Comparison of ENCODE assay signal across 21 mouse cellular contexts in genomic region chr1:25167120-25167519, GRCm38 (mm10).
A peak's percentile ranks its signal among the peaks of the same experiment; 100 is the strongest.
DNase-seq lines count a peak whose midpoint lies in the region; ATAC-seq and TF ChIP-seq lines count a peak whose summit lies in the region.
"Had no signal": no experiment of that assay in that cellular context is flagged by ENCODE, and none has a peak within 500 bp of the region (broad histone marks: within the 10 kb centered on the region; RNA-seq: fewer than 3 reads in every experiment).

No protein-coding gene starts in this region.

- ATAC-seq in cerebellum, adult (ENCODE audit: insufficient number of reproducible peaks, low FRiP score, low TSS enrichment) = peak; percentile 9; the same call in 1 of the 2 replicates
- ATAC-seq in forebrain, postnatal 0 days = no peak
- ATAC-seq: activated CD4-positive, CD25-positive, alpha-beta regulatory T cell, adult 4 months; intestine, embryonic 15.5 days had no signal

- H3K4me3 ChIP-seq in forebrain, postnatal 0 days (ENCODE audit: low read depth, low read length) = no peak overlapping the region
- no peak overlapping the region for H3K4me3 ChIP-seq in forebrain, embryonic 10.5 days
- no peak overlapping the region for H3K4me3 ChIP-seq in left cerebral cortex, adult 2 months
- H3K4me3 ChIP-seq: heart, embryonic 12.5 days; heart, embryonic 15.5 days; hindbrain, embryonic 10.5 days; hindbrain, embryonic 13.5 days; intestine, embryonic 15.5 days had no signal

- no peak overlapping the region for H3K4me2 ChIP-seq in forebrain, postnatal 0 days (ENCODE audit: low read depth)
- H3K4me2 ChIP-seq: heart, embryonic 12.5 days; heart, embryonic 15.5 days; intestine, embryonic 15.5 days had no signal

- no peak overlapping the region; the same call in 1 of the 2 replicates for H3K9ac ChIP-seq in forebrain, postnatal 0 days
- H3K9ac ChIP-seq: heart, embryonic 12.5 days; heart, embryonic 15.5 days; hindbrain, embryonic 13.5 days; intestine, embryonic 15.5 days had no signal

- 86% methylated on average over 5 of the region's 5 CpGs for WGBS in forebrain, postnatal 0 days
- WGBS in forebrain, embryonic 10.5 days = 93% methylated on average over 5 of the region's 5 CpGs

- no peaks in the 10 kb centered on the region for H3K36me3 ChIP-seq in forebrain, postnatal 0 days (ENCODE audit: insufficient read depth)
- H3K36me3 ChIP-seq in forebrain, embryonic 10.5 days (replicated peaks) = no peaks in the 10 kb centered on the region
- H3K36me3 ChIP-seq: heart, embryonic 12.5 days; heart, embryonic 15.5 days; hindbrain, embryonic 10.5 days; hindbrain, embryonic 13.5 days; intestine, embryonic 15.5 days had no signal

- TF ChIP-seq CTCF in forebrain, postnatal 0 days (IDR thresholded peaks at IDR 0.05; ENCODE audit: low read depth) = no peak
- TF ChIP-seq CTCF in left cerebral cortex, adult 2 months (IDR thresholded peaks at IDR 0.05) = no peak

- no peaks in the 10 kb centered on the region for H3K9me3 ChIP-seq in forebrain, postnatal 0 days (ENCODE audit: low read length)
- H3K9me3 ChIP-seq in forebrain, embryonic 10.5 days = no peaks in the 10 kb centered on the region
- H3K9me3 ChIP-seq: heart, embryonic 12.5 days; heart, embryonic 15.5 days; hindbrain, embryonic 10.5 days; hindbrain, embryonic 13.5 days; intestine, embryonic 15.5 days had no signal

- peak overlapping the region; percentile 86 for H3K27ac ChIP-seq in forebrain, postnatal 0 days (ENCODE audit: low read depth, low read length)
- H3K27ac ChIP-seq in forebrain, embryonic 10.5 days = no peak overlapping the region
- peak overlapping the region; percentile 85 for H3K27ac ChIP-seq in left cerebral cortex, adult 2 months
- H3K27ac ChIP-seq: heart, embryonic 15.5 days; hindbrain, embryonic 10.5 days; intestine, embryonic 15.5 days had no signal

- peaks cover 15% of the 10 kb centered on the region for H3K4me1 ChIP-seq in forebrain, postnatal 0 days (ENCODE audit: insufficient read depth)
- no peaks in the 10 kb centered on the region for H3K4me1 ChIP-seq in forebrain, embryonic 10.5 days
- H3K4me1 ChIP-seq: heart, embryonic 12.5 days; heart, embryonic 15.5 days; intestine, embryonic 15.5 days had no signal

- no peak for DNase-seq in cerebellum, adult 9-10 months
- DNase-seq in forebrain, postnatal 0 days = no peak
- DNase-seq in forebrain, embryonic 10.5 days (ENCODE audit: extremely low spot score, low spot score) = no peak
- no peak for DNase-seq in left cerebral cortex, adult 2 months (ENCODE audit: extremely low spot score in 1 of 2, low spot score in 2 of 2)
- no peak for DNase-seq in left cerebral cortex, postnatal 14 days (ENCODE audit: low spot score in 2 of 2)
- DNase-seq in right cerebral cortex, adult 18-20 months = peak; percentile 39
- no peak for DNase-seq in right cerebral cortex, postnatal 25 days
- DNase-seq: adrenal gland, adult 8-10 months; adrenal gland, postnatal 25 days; cerebellum, postnatal 10 days; gastrocnemius, postnatal 25 days; heart, adult 18-20 months; heart, postnatal 10 days; heart, postnatal 36 days had no signal

- intact Hi-C loops in left cerebral cortex, adult 2 months (cut with DNase I) = loop anchor here (2.0 kb wide), 3 partner anchors 62 to 84 kb away; no protein-coding TSS in a partner anchor
- intact Hi-C loops in left cerebral cortex, postnatal 14 days (cut with DNase I) = loop anchor here (5.0 kb wide), 1 partner anchor 80 kb away; no protein-coding TSS in a partner anchor

- H3K27me3 ChIP-seq in forebrain, postnatal 0 days (ENCODE audit: insufficient read depth, low read length) = no peaks in the 10 kb centered on the region
- H3K27me3 ChIP-seq in forebrain, embryonic 10.5 days (ENCODE audit: poor library complexity, severe bottlenecking) = no peaks in the 10 kb centered on the region
- H3K27me3 ChIP-seq: heart, embryonic 12.5 days; heart, embryonic 15.5 days; hindbrain, embryonic 13.5 days; intestine, embryonic 15.5 days had no signal
